Mouse (Mus musculus) embryonic fibroblast, embryonic 13.5 days (primary cell): ENCODE results near the gene Arl3. TPM values are rescaled to one million over a fixed set of nuclear protein-coding genes. Genes with fewer than 3 reads are reported as not detected.
A peak's percentile ranks its signal among the peaks of the same experiment; 100 is the strongest.

Experiments
- H3K27ac ChIP-seq: 2 replicates; pipeline ENCODE4 v1.5.1; 2012; ENCODE audit warnings: low read length, control low read depth, inconsistent platforms; ENCODE audit not compliant: insufficient read depth
- H3K4me1 ChIP-seq: 2 replicates; pipeline ENCODE4 v1.6.1; 2011; ENCODE audit warnings: low read length; ENCODE audit not compliant: control insufficient read depth, insufficient read depth
- H3K4me3 ChIP-seq: 2 replicates; pipeline ENCODE4 v1.5.1; 2011; ENCODE audit warnings: mild to moderate bottlenecking, control low read depth, low read length; ENCODE audit not compliant: insufficient read depth
- CTCF ChIP-seq: IDR thresholded peaks from 2 replicates; pipeline ENCODE4 v1.5.1; 2011; ENCODE audit warnings: mild to moderate bottlenecking, control low read depth, low read length, moderate library complexity, borderline replicate concordance; ENCODE audit not compliant: insufficient read depth
- POLR2A ChIP-seq: IDR thresholded peaks from 2 replicates; pipeline ENCODE4 v1.6.1; 2011; ENCODE audit warnings: low read depth, mild to moderate bottlenecking, control low read depth, low read length, moderate library complexity
- polyA plus RNA-seq: library from polyadenylated mRNA; stranded (reverse); fragments of >200 nt; gene quantifications from 2 replicates; pipeline ENCODE4 v1.2.4, GENCODE M21; 2011; ENCODE audit warnings: low read depth; ENCODE audit not compliant: missing spikeins, insufficient read length

Gene Arl3
- polyA plus RNA-seq = 83.5 and 94.6 TPM in 2 replicates

DNA sequence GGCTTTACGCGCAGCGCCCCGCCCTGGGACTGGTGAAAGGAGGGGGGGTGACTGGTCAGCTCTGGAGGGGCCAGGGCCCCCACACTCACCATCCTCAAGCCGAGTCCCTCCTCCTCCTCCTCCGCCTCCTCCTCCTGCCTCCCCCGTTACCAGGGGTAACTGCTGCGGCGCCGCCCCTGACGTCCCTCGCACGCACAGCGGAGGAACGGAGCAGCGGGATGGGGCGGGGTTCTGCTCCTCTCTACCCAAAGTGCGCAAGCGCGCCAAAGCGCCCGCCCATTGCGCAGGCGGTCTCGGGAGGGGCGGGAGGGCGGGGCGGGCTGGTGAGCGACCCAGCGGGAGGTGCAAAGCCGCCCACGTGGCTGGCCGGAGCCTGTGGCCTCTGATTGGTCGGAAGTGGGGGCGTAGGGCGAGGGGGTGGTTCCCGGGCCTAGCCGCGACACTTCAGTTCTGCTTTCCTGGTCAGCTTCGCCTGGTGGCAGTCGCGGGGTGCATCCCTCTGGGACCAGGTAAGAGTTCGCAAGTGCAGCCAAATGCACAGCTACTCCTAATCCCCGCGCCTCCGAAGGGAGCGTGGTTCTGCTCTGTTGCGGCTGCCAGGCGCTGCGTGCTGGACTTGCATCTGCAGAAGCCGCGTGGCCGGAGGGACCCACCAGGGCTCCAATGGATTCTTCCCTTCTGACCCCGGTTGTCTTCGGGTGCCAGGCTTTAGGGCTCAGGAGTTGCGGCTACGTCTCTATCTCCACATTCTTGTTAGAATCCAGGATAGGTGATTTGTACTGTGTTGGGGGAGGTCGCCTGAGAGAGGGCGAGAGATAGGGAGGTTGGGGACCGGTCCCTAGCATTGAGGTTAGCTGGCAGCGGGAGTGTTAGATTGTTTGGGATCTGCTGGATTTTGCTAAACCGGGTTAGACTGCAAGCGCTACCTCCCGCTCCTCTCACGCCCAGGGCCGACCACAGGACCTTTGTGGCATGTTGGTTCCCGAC lies at the start of gene Arl3, which contains the start of gene Sfxn2:
TSS of gene Arl3 (minus strand) at position 248 of the 987 bp plus-strand sequence.
TSS of gene Sfxn2 (plus strand) at position 415 of the 987 bp plus-strand sequence.
- TF ChIP-seq POLR2A = peak; percentile 94
- TF ChIP-seq CTCF = no peak
- no peaks in the 10 kb centered on the region for H3K4me1 ChIP-seq
- H3K4me3 ChIP-seq = peak within 1 kb of the TSS; percentile 92
- peak within 1 kb of the TSS; percentile 61 for H3K27ac ChIP-seq

DNA sequence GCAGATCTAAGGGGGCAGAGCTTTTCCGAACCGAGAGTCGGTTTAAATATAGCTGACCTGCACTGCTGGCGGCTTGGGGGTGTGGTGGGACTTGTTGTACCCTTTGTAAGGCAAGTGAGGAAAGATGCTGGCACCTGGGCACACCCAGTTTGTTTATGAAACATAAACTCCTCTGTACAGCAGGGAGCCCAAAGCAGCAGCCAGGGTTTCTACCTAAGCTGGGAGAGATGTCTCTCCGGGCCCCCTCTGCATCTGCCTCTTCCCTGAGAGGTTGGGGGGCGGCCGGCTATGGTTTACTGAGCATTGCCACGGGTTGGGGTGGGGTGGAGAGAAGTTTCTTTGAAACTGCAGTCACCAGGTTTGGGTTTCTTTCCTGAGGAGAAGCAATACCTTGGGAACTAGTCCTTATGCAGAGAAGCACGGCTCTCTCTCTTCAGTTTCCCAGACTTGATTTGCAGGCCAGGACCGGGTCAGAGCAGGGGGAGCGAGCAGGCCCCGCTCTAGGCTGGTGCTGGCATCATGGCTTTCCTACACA lies 49.7 kb upstream of the Arl3 start:
- Histone ChIP-seq H3K4me3 (peak overlapping the region; percentile 17; the same call in 1 of the 2 replicates), H3K4me1 (peaks cover 13% of the 10 kb centered on the region; the same call in 1 of the 2 replicates), H3K27ac (peak overlapping the region; percentile 81)
- TF ChIP-seq CTCF = no peak
- no peak for TF ChIP-seq POLR2A

DNA sequence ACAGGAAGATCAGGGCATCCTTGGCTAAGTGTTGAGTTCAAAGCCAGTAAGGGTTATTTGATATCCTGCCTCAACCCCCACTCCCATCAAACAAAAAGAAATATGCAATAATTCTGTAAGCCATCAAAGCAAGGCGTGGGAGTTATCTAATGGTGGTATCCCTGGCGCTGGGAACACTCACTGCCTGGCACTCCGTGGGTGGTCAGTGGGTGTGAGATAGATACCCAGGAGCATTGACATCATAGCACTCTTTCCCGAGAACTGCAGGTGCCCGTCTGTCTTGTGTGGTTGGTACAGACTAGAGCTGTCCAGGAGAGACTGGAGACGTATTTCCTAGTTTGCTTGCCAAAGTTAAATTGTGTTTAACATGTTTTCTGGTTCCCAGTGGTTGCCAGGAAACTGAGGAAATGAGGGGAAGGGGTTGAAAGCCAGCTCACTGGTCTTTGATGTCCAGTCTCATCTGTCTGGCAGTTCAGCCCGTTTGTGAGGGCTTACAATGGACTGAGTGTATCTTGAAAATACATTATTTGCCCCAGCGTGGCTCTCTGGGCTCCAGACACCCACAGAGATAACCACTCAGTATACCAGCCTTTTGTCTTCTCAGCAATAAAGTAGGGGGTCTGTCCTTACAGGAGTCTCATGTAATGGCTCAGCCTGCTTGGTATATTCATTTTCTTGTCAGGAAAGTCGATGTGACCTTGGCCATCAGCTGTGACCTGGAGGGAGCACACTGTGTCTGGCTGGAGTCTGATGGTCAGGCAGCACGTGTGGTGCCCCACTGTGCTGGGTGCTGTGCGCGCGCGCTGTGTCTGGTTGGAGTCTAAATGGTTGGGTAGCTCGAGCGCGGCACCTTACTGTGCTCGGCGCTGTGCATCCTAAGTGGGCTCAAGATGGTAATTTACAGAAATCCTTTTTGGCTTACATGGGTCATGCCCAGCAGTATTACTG lies 48.5 kb upstream of the Arl3 start:
- H3K4me3 ChIP-seq = no peak overlapping the region
- peaks cover 13% of the 10 kb centered on the region; the same call in 1 of the 2 replicates for H3K4me1 ChIP-seq
- TF ChIP-seq POLR2A (no peak), CTCF (no peak)
- no peak overlapping the region for H3K27ac ChIP-seq

DNA sequence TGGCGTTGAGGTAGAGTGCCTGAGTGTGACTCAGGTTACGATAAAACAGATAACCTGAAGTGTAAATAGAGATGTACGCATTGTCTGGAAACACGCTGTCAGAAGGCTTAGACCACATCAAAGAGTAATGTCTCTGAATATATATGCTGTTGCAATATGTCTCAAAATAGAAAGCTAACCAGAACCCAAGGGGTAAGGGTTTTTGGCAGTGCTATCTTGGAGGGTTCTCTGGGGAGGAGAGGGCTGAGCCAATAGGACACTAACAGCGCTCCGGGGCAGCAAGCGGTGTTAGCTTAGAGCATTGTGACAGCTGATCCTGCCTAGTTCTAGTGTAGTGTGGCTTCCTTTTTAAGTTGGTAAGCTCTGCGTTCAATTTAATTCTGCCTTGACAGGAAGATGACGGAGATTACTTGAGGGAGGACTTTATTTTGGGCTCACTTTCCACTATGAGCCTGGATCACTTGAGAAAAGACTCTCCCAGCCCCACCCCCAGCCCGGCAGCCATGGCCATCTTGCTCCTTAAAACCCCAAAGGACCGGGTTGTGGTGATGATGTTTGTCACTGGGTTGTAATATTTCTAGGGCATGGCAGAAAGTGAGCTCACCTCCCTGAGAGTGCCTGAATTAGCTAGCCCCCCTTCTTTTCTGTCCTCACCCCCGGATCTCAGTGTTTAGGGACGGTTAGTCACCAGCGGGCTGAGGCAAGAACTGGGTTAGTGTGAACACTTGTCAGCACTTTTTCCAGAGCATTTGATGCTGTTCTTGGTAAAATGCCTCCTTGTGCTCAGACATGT lies 47.2 kb upstream of the Arl3 start:
- TF ChIP-seq POLR2A = no peak
- TF ChIP-seq CTCF = no peak
- peaks cover 13% of the 10 kb centered on the region; the same call in 1 of the 2 replicates for H3K4me1 ChIP-seq
- peak overlapping the region; percentile 41 for H3K27ac ChIP-seq
- H3K4me3 ChIP-seq = no peak overlapping the region

DNA sequence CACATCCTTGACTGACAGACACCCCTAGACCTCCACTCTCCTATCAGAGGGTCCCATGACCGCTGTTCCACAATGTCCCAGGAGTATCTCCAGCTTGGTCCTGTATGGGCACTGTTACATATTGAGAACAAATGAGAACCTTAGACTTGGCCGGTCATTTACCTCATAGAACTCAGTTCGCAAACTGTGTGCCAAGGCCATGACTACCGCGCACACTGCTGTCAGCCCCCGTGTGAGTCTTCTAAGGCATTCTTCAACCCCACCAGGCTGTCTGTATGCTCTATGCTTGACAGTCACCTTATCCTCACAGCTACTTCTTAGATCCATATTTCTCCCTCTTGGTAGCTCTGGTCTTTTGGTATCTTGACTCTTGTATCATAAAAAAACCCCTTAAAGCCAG lies 46.5 kb upstream of the Arl3 start:
- Histone ChIP-seq H3K4me3 (no peak overlapping the region), H3K27ac (no peak overlapping the region; the same call in 1 of the 2 replicates), H3K4me1 (peaks cover 13% of the 10 kb centered on the region; the same call in 1 of the 2 replicates)
- TF ChIP-seq CTCF (no peak), POLR2A (no peak)

DNA sequence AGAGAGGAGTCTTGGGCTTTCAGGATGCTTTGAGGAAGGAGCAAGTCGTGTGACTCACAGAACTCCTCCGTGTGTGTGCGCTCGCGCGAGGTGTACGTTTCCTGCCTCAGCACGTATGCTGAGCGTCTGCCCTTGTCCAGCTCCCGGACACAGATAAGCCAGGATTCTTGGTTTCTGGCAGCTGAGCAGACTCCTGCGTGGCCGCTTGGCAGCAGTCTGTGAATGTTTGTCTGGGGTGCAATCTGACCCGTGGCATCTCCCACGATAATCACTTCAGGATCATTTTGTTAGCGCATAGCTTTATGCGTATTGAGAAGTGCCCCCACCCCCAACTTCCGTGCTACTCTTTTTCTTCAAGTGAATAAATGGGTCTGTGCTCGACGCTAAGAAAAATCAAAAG lies 46.0 kb upstream of the Arl3 start:
- no peak for TF ChIP-seq POLR2A
- no peak for TF ChIP-seq CTCF
- no peak overlapping the region for H3K27ac ChIP-seq
- H3K4me1 ChIP-seq = peaks cover 13% of the 10 kb centered on the region; the same call in 1 of the 2 replicates
- no peak overlapping the region for H3K4me3 ChIP-seq

DNA sequence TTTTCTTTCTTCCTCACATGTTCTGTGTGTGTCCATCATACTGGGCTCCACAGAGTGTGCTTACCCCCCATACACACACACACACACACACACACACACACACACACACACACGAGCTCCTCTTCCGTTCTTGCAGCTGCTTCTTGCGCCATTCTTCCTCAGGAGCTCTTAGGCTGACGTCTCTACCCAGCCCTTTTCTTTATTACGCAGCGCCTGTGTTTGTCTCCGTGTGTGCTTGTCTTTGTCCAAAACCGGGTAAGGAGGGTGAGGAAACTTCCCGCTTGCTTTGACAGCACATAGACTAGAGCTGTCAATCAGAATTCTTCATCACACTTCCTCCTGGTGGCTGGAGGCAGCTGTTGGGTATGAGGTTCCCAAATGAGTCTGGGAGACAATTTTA lies 45.3 kb upstream of the Arl3 start:
- peaks cover 13% of the 10 kb centered on the region; the same call in 1 of the 2 replicates for H3K4me1 ChIP-seq
- H3K4me3 ChIP-seq = no peak overlapping the region
- H3K27ac ChIP-seq = no peak overlapping the region
- TF ChIP-seq CTCF (no peak), POLR2A (no peak)

DNA sequence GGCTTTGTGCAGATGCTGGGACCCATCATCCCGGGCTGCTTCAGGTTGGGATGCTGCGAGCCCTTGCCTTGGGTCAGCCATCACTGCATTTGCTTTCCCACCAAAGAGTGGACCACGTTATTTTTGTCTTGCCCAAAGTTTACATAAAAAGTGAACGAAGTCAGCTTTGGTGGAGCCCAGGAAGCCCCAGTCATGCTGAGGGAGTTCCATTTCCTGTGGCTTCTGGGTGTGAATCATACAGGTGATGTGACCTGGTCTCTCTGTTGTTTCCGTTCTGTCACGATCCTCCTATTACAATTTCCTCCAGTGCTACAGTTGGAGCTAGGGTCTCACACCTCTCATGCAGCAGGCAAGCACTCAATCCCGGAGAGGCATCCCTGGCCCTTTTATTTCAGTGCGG lies 44.4 kb upstream of the Arl3 start:
- TF ChIP-seq POLR2A (no peak), CTCF (no peak)
- Histone ChIP-seq H3K4me3 (no peak overlapping the region), H3K4me1 (peaks cover 13% of the 10 kb centered on the region; the same call in 1 of the 2 replicates), H3K27ac (no peak overlapping the region)
